Mouse (Mus musculus) skeletal muscle tissue, postnatal 0 days (tissue): ENCODE measurements around the gene Scube2. TPM values are rescaled to one million over a fixed set of nuclear protein-coding genes. Genes with fewer than 3 reads are reported as not detected.

ENCODE experiments used
- polyA plus RNA-seq: library from polyadenylated mRNA; unstranded; fragments of >200 nt; fragmentation: Nextera tagmentation; extraction: Ambion mirVana; gene quantifications from 2 replicates; pipeline ENCODE4 v1.2.1, GENCODE M21; 2015

Scube2 gene
- polyA plus RNA-seq = 6.3 and 7.3 TPM in 2 replicates

GRCm38 (mm10) chr7:109865370-109866229 lies at the start of gene Scube2:
Scube2 (minus strand) TSS chr7:109865679.

GRCm38 (mm10) chr7:109781470-109782203 lies 83.8 kb downstream of the Scube2 start, which contains the start of gene Nrip3:
Nrip3 (minus strand) TSS chr7:109782025.

GRCm38 (mm10) chr7:109752008-109752925 lies 113.2 kb downstream of the Scube2 start, which contains the start of gene Tmem9b:
Tmem9b (minus strand) TSS chr7:109752875.

Other genes starting within 250 kb of the Scube2 start
- 23.9 and 26.7 TPM in 2 replicates for gene St5, start 162.1 kb downstream of the Scube2 start, polyA plus RNA-seq
- gene Akip1, start 162.0 kb downstream of the Scube2 start, polyA plus RNA-seq = 18.5 and 24.4 TPM in 2 replicates
- gene BC051019, start 141.8 kb downstream of the Scube2 start, polyA plus RNA-seq = 0.44 and 0.49 TPM in 2 replicates
- gene Ascl3, start 134.0 kb downstream of the Scube2 start, polyA plus RNA-seq = 0.19 TPM in 1 of 2 replicates, not detected in the other
- 47.4 and 52.1 TPM in 2 replicates for gene Tmem9b, start 112.8 kb downstream of the Scube2 start, polyA plus RNA-seq
- 0.18 and 0.32 TPM in 2 replicates for gene Nrip3, start 83.7 kb downstream of the Scube2 start, polyA plus RNA-seq
- gene Dennd5a, start 94.8 kb upstream of the Scube2 start, polyA plus RNA-seq = 25.9 and 29.2 TPM in 2 replicates
- 48.1 and 53.4 TPM in 2 replicates for gene Tmem41b, start 121.2 kb upstream of the Scube2 start, polyA plus RNA-seq
- 24.7 and 29.8 TPM in 2 replicates for gene Ipo7, start 152.6 kb upstream of the Scube2 start, polyA plus RNA-seq
- gene Zfp143, start 195.5 kb upstream of the Scube2 start, polyA plus RNA-seq = 5.6 and 5.8 TPM in 2 replicates